Mouse (Mus musculus) brain, embryonic 14.5 days (tissue): ENCODE data around the gene Dusp3.

Source experiments
- CTCF ChIP-seq: fragments of 200-500 bp; IDR thresholded peaks from 2 replicates; pipeline ENCODE4 v1.5.1; 2012; ENCODE audit warnings: inconsistent platforms, mild to moderate bottlenecking, moderate library complexity, borderline replicate concordance; ENCODE audit not compliant: insufficient read depth, insufficient read length; ENCODE audit errors: extremely low read depth
- POLR2A ChIP-seq: fragments of 200-500 bp; IDR thresholded peaks from 2 replicates; pipeline ENCODE4 v1.6.1; 2012; ENCODE audit warnings: mild to moderate bottlenecking, inconsistent platforms, borderline replicate concordance; ENCODE audit not compliant: poor library complexity, insufficient read depth, insufficient read length, severe bottlenecking; ENCODE audit errors: extremely low read depth

GRCm38 (mm10) chr11:101943055-101943454, 43.8 kb downstream of the Dusp3 start:
- TF ChIP-seq CTCF (no peak), POLR2A (no peak)
